Mouse (Mus musculus) gastrocnemius, postnatal 10 days (tissue): ENCODE measurements around the gene Slf1. TPM values are rescaled to one million over a fixed set of nuclear protein-coding genes. Genes with fewer than 3 reads are reported as not detected.
A peak's percentile ranks its signal among the peaks of the same experiment; 100 is the strongest.
"Not testable (repeated sequence)": the region's sequence is repeated elsewhere in the genome, so short reads cannot be mapped to it uniquely, and the experiment has no call there.

Experiments used
- DNase-seq: peaks from one replicate; pipeline ENCODE4 v3.0.0; 2021; ENCODE audit warnings: mixed read lengths
- long read RNA-seq, 2 experiments: library from polyadenylated mRNA; stranded (forward); transcript quantifications; one replicate each; pipeline ENCODE4 v2.0.0; 2021
- total RNA-seq, 2 experiments: library from RNA; stranded (reverse); gene quantifications; 2 replicates each; pipeline ENCODE4 v1.2.3; 2021

The Slf1 gene
- 10 to 100 TPM in 1 of 2 experiments, 1 to 10 TPM in 1; 8.4 to 10.5 TPM for total RNA-seq
- long read RNA-seq, experiment 1, partial matches to known transcripts, result 2 of 12 reads
- long read RNA-seq, experiment 1, other reads (novel, unspliced or antisense), result 9 of 12 reads
- long read RNA-seq, experiment 2, partial matches to known transcripts, result 0 of 4 reads
- long read RNA-seq, experiment 2, other reads (novel, unspliced or antisense), result 0 of 4 reads

- peak; percentile 83 for DNase-seq
Observed at GRCm38 (mm10) chr13:77134931-77135620, at the start of gene Slf1, which contains the start of gene 2210408I21Rik. TSS of gene Slf1 (minus strand) at chr13:77135473. TSS of gene 2210408I21Rik (plus strand) at chr13:77135540.

- DNase-seq, result no peak
Observed at GRCm38 (mm10) chr13:77177931-77178330, 42.7 kb upstream of the Slf1 start.

- DNase-seq, result no peak
Observed at GRCm38 (mm10) chr13:77140890-77141289, 5.6 kb upstream of the Slf1 start.

- no peak for DNase-seq
Observed at GRCm38 (mm10) chr13:77135621-77135981, 328 bp upstream of the Slf1 start.

- DNase-seq, result no peak
Observed at GRCm38 (mm10) chr13:77131132-77131531, 4.1 kb downstream of the Slf1 start.

GRCm38 (mm10) chr13:77128240-77128639, 7.0 kb downstream of the Slf1 start:
- no peak for DNase-seq

- no peak for DNase-seq
Observed at GRCm38 (mm10) chr13:77125159-77125558, 10.1 kb downstream of the Slf1 start.

- no peak for DNase-seq
Observed at GRCm38 (mm10) chr13:77118695-77119094, 16.6 kb downstream of the Slf1 start.

- no peak for DNase-seq
Observed at GRCm38 (mm10) chr13:77107734-77108133, 27.5 kb downstream of the Slf1 start.

- DNase-seq, result not testable (repeated sequence)
Observed at GRCm38 (mm10) chr13:77092876-77093275, 42.4 kb downstream of the Slf1 start.

- no peak for DNase-seq
Observed at GRCm38 (mm10) chr13:77072030-77072429, 63.2 kb downstream of the Slf1 start.

GRCm38 (mm10) chr13:77068847-77069246, 66.4 kb downstream of the Slf1 start:
- no peak for DNase-seq

- no peak for DNase-seq
Observed at GRCm38 (mm10) chr13:77063221-77063620, 72.1 kb downstream of the Slf1 start.

- no peak for DNase-seq
Observed at GRCm38 (mm10) chr13:77049736-77050135, 85.5 kb downstream of the Slf1 start.

- no peak for DNase-seq
Observed at GRCm38 (mm10) chr13:77048461-77048860, 86.8 kb downstream of the Slf1 start.

- DNase-seq, result no peak
Observed at GRCm38 (mm10) chr13:77047179-77047931, 87.9 kb downstream of the Slf1 start.

- no peak for DNase-seq
Observed at GRCm38 (mm10) chr13:77046416-77046815, 88.9 kb downstream of the Slf1 start.

GRCm38 (mm10) chr13:77045375-77045774, 89.9 kb downstream of the Slf1 start:
- no peak for DNase-seq

- DNase-seq, result no peak
Observed at GRCm38 (mm10) chr13:77043375-77043774, 91.9 kb downstream of the Slf1 start.

GRCm38 (mm10) chr13:77029594-77029993, 105.7 kb downstream of the Slf1 start:
- DNase-seq, result no peak

GRCm38 (mm10) chr13:77018851-77019250, 116.4 kb downstream of the Slf1 start:
- DNase-seq, result no peak

GRCm38 (mm10) chr13:77003684-77004083, 131.6 kb downstream of the Slf1 start:
- no peak for DNase-seq

- no peak for DNase-seq
Observed at GRCm38 (mm10) chr13:77002628-77003027, 132.6 kb downstream of the Slf1 start.
